Comparison of ENCODE assay signal across 17 mouse cellular contexts in genomic region chr15:94238058-94238876, GRCm38 (mm10).
A peak's percentile ranks its signal among the peaks of the same experiment; 100 is the strongest.
DNase-seq lines count a peak whose midpoint lies in the region; ATAC-seq and TF ChIP-seq lines count a peak whose summit lies in the region.
"Had no signal": no experiment of that assay in that cellular context is flagged by ENCODE, and none has a peak within 500 bp of the region (broad histone marks: within the 10 kb centered on the region; RNA-seq: fewer than 3 reads in every experiment).

No protein-coding gene starts in this region.

- H3K4me1 ChIP-seq in embryonic facial prominence, embryonic 12.5 days, result no peaks in the 10 kb centered on the region
- H3K4me1 ChIP-seq in embryonic facial prominence, embryonic 10.5 days, result no peaks in the 10 kb centered on the region
- peaks cover 16% of the 10 kb centered on the region; the same call in 1 of the 2 replicates for H3K4me1 ChIP-seq in intestine, embryonic 14.5 days (replicated peaks; ENCODE audit: control insufficient read depth, insufficient read depth, low read length)
- H3K4me1 ChIP-seq in intestine, postnatal 0 days (replicated peaks; ENCODE audit: control insufficient read depth, insufficient read depth, low read length), result 0 out of 2 replicates have a peak, but pooled peaks cover 3% of the 10 kb centered on the region
- no peaks in the 10 kb centered on the region; the same call in 1 of the 2 replicates for H3K4me1 ChIP-seq in lung, postnatal 0 days (ENCODE audit: insufficient read depth, low read depth, low read length)
- no peaks in the 10 kb centered on the region for H3K4me1 ChIP-seq in lung, adult 2 months (ENCODE audit: control insufficient read depth, insufficient read depth, low read length)
- no peaks in the 10 kb centered on the region for H3K4me1 ChIP-seq in stomach, embryonic 16.5 days (ENCODE audit: control insufficient read depth, insufficient read depth, low read length)
- H3K4me1 ChIP-seq: forebrain, embryonic 15.5 days; neural tube, embryonic 12.5 days had no signal

- no peak for DNase-seq in embryonic facial prominence, embryonic 10.5 days (ENCODE audit: low spot score)
- DNase-seq in intestine, embryonic 14.5 days (ENCODE audit: low spot score), result no peak
- peak; percentile 72 for DNase-seq in lung, postnatal 0 days (ENCODE audit: low spot score)
- no peak for DNase-seq in lung, adult 2 months
- no peak for DNase-seq in thymus, postnatal 10 days (ENCODE audit: low spot score in 2 of 2)
- DNase-seq: adrenal gland, postnatal 25 days; cerebellum, adult 8-10 months; thymus, postnatal 14 days had no signal

- peak overlapping the region; percentile 41; the same call in 1 of the 2 replicates for H3K27ac ChIP-seq in embryonic facial prominence, embryonic 12.5 days
- H3K27ac ChIP-seq in embryonic facial prominence, embryonic 10.5 days (replicated peaks), result no peak overlapping the region
- peak overlapping the region; percentile 14; the same call in 1 of the 2 replicates for H3K27ac ChIP-seq in intestine, embryonic 14.5 days (ENCODE audit: low read depth)
- no peak overlapping the region for H3K27ac ChIP-seq in intestine, postnatal 0 days (ENCODE audit: low read depth, low read length)
- H3K27ac ChIP-seq in lung, postnatal 0 days (ENCODE audit: low read length), result peak overlapping the region; percentile 15; the same call in 1 of the 2 replicates
- H3K27ac ChIP-seq in stomach, embryonic 16.5 days (ENCODE audit: low read length), result peak overlapping the region; percentile 74
- H3K27ac ChIP-seq: forebrain, embryonic 15.5 days; hindbrain, postnatal 0 days; liver, embryonic 14.5 days; neural tube, embryonic 12.5 days had no signal

- no peaks in the 10 kb centered on the region for H3K9me3 ChIP-seq in embryonic facial prominence, embryonic 12.5 days
- H3K9me3 ChIP-seq in embryonic facial prominence, embryonic 10.5 days, result no peaks in the 10 kb centered on the region
- no peaks in the 10 kb centered on the region for H3K9me3 ChIP-seq in intestine, embryonic 14.5 days (ENCODE audit: control insufficient read depth, low read length)
- no peaks in the 10 kb centered on the region for H3K9me3 ChIP-seq in intestine, postnatal 0 days (ENCODE audit: control insufficient read depth)
- no peaks in the 10 kb centered on the region for H3K9me3 ChIP-seq in lung, postnatal 0 days (ENCODE audit: low read length)
- no peaks in the 10 kb centered on the region for H3K9me3 ChIP-seq in stomach, embryonic 16.5 days (replicated peaks; ENCODE audit: control insufficient read depth, low read length)
- H3K9me3 ChIP-seq: forebrain, embryonic 15.5 days; neural tube, embryonic 12.5 days had no signal

- no peak overlapping the region for H3K4me2 ChIP-seq in embryonic facial prominence, embryonic 12.5 days (replicated peaks)
- no peak overlapping the region for H3K4me2 ChIP-seq in intestine, embryonic 14.5 days (ENCODE audit: low read length)
- H3K4me2 ChIP-seq in intestine, postnatal 0 days (replicated peaks; ENCODE audit: low read depth), result no peak overlapping the region
- H3K4me2 ChIP-seq in lung, postnatal 0 days (replicated peaks; ENCODE audit: low read depth, low read length), result no peak overlapping the region; the same call in 1 of the 2 replicates
- no peak overlapping the region for H3K4me2 ChIP-seq in stomach, embryonic 16.5 days (ENCODE audit: low read depth, low read length)
- H3K4me2 ChIP-seq: forebrain, embryonic 15.5 days; neural tube, embryonic 12.5 days had no signal

- no peak overlapping the region for H3K4me3 ChIP-seq in embryonic facial prominence, embryonic 12.5 days
- H3K4me3 ChIP-seq in embryonic facial prominence, embryonic 10.5 days, result no peak overlapping the region
- H3K4me3 ChIP-seq in intestine, embryonic 14.5 days (ENCODE audit: low read depth, low read length), result no peak overlapping the region
- no peak overlapping the region for H3K4me3 ChIP-seq in intestine, postnatal 0 days (ENCODE audit: low read depth, low read length)
- no peak overlapping the region for H3K4me3 ChIP-seq in lung, postnatal 0 days (ENCODE audit: low read depth, low read length)
- H3K4me3 ChIP-seq in lung, adult 2 months (replicated peaks; ENCODE audit: extremely low read depth, low read depth, low read length), result no peak overlapping the region
- no peak overlapping the region for H3K4me3 ChIP-seq in stomach, embryonic 16.5 days (replicated peaks; ENCODE audit: low read length)
- H3K4me3 ChIP-seq: erythroblast, embryonic 14.5 days; forebrain, embryonic 15.5 days; neural tube, embryonic 12.5 days had no signal

- TF ChIP-seq EP300 in lung, postnatal 0 days (IDR thresholded peaks at IDR 0.05), result peak; percentile 33; the same call in 1 of the 2 replicates

- no peak for ATAC-seq in embryonic facial prominence, embryonic 12.5 days (ENCODE audit: insufficient number of reproducible peaks, insufficient read depth, low FRiP score, low TSS enrichment)
- no peak for ATAC-seq in intestine, embryonic 14.5 days (replicated peaks; ENCODE audit: low FRiP score, low TSS enrichment, low read depth)
- no peak for ATAC-seq in intestine, postnatal 0 days
- ATAC-seq in lung, postnatal 0 days, result peak; percentile 76
- peak; percentile 56; the same call in 1 of the 2 replicates for ATAC-seq in stomach, embryonic 16.5 days (ENCODE audit: insufficient read depth, low FRiP score)
- ATAC-seq: forebrain, embryonic 15.5 days; hindbrain, postnatal 0 days had no signal

- TF ChIP-seq CTCF in intestine, postnatal 0 days (IDR thresholded peaks at IDR 0.05; ENCODE audit: low read depth), result no peak
- no peak for TF ChIP-seq CTCF in lung, postnatal 0 days (IDR thresholded peaks at IDR 0.05)
- TF ChIP-seq CTCF in lung, adult 2 months (IDR thresholded peaks at IDR 0.05; ENCODE audit: insufficient read depth, low read length), result no peak

- no peaks in the 10 kb centered on the region for H3K36me3 ChIP-seq in embryonic facial prominence, embryonic 12.5 days
- H3K36me3 ChIP-seq in embryonic facial prominence, embryonic 10.5 days (replicated peaks), result no peaks in the 10 kb centered on the region
- H3K36me3 ChIP-seq in intestine, embryonic 14.5 days (ENCODE audit: control insufficient read depth, insufficient read depth, low read length), result no peaks in the 10 kb centered on the region
- no peaks in the 10 kb centered on the region for H3K36me3 ChIP-seq in intestine, postnatal 0 days (ENCODE audit: control insufficient read depth, insufficient read depth)
- no peaks in the 10 kb centered on the region for H3K36me3 ChIP-seq in lung, postnatal 0 days (ENCODE audit: insufficient read depth, low read length)
- H3K36me3 ChIP-seq in stomach, embryonic 16.5 days (ENCODE audit: control insufficient read depth, insufficient read depth, low read length), result no peaks in the 10 kb centered on the region
- H3K36me3 ChIP-seq: forebrain, embryonic 15.5 days; neural tube, embryonic 12.5 days had no signal

- 63% methylated on average over 14 of the region's 14 CpGs for WGBS in embryonic facial prominence, embryonic 12.5 days
- 83% methylated on average over 14 of the region's 14 CpGs for WGBS in embryonic facial prominence, embryonic 10.5 days
- 45% methylated on average over 14 of the region's 14 CpGs for WGBS in intestine, embryonic 14.5 days
- 57% methylated on average over 14 of the region's 14 CpGs for WGBS in intestine, postnatal 0 days
- WGBS in lung, postnatal 0 days, result 39% methylated on average over 14 of the region's 14 CpGs
- 39% methylated on average over 14 of the region's 14 CpGs for WGBS in lung, adult 2 months
- WGBS in stomach, embryonic 16.5 days, result 56% methylated on average over 14 of the region's 14 CpGs

- no peaks in the 10 kb centered on the region for H3K27me3 ChIP-seq in embryonic facial prominence, embryonic 12.5 days
- no peaks in the 10 kb centered on the region for H3K27me3 ChIP-seq in embryonic facial prominence, embryonic 10.5 days (replicated peaks; ENCODE audit: low read depth, poor library complexity, severe bottlenecking)
- H3K27me3 ChIP-seq in intestine, embryonic 14.5 days (replicated peaks; ENCODE audit: control insufficient read depth, insufficient read depth, low read length), result no peaks in the 10 kb centered on the region
- no peaks in the 10 kb centered on the region for H3K27me3 ChIP-seq in intestine, postnatal 0 days (replicated peaks; ENCODE audit: control insufficient read depth, insufficient read depth, low read length)
- no peaks in the 10 kb centered on the region for H3K27me3 ChIP-seq in lung, postnatal 0 days (replicated peaks; ENCODE audit: insufficient read depth, low read length)
- no peaks in the 10 kb centered on the region for H3K27me3 ChIP-seq in stomach, embryonic 16.5 days (ENCODE audit: control insufficient read depth, insufficient read depth, low read length)
- H3K27me3 ChIP-seq: CH12.LX; forebrain, embryonic 15.5 days; neural tube, embryonic 12.5 days had no signal

- no peak overlapping the region for H3K9ac ChIP-seq in embryonic facial prominence, embryonic 12.5 days
- no peak overlapping the region for H3K9ac ChIP-seq in intestine, embryonic 14.5 days (ENCODE audit: low read length)
- H3K9ac ChIP-seq in intestine, postnatal 0 days (ENCODE audit: low read depth, low read length), result no peak overlapping the region
- H3K9ac ChIP-seq in lung, postnatal 0 days (replicated peaks; ENCODE audit: low read depth), result no peak overlapping the region
- no peak overlapping the region for H3K9ac ChIP-seq in stomach, embryonic 16.5 days (ENCODE audit: low read length)
- H3K9ac ChIP-seq: forebrain, embryonic 15.5 days; liver, embryonic 14.5 days; neural tube, embryonic 12.5 days had no signal

- TF ChIP-seq POLR2A in lung, adult 2 months (IDR thresholded peaks at IDR 0.05; ENCODE audit: borderline replicate concordance, extremely low read depth, low read depth, low read length), result no peak

Comparison
In these comparisons a context has a peak if more than half of its experiments do, and no peak if none do; other contexts are left out.
1. H3K27ac ChIP-seq: peak in embryonic facial prominence, embryonic 12.5 days (single experiment), intestine, embryonic 14.5 days (single experiment), lung, postnatal 0 days (single experiment) and stomach, embryonic 16.5 days (single experiment); none in embryonic facial prominence, embryonic 10.5 days (single experiment) and intestine, postnatal 0 days (single experiment).
2. ATAC-seq: peak in lung, postnatal 0 days (single experiment) and stomach, embryonic 16.5 days (single experiment); none in embryonic facial prominence, embryonic 12.5 days (single experiment), intestine, embryonic 14.5 days (single experiment) and intestine, postnatal 0 days (single experiment).